Mouse (Mus musculus) heart, adult 11 months (tissue): ENCODE data around the gene Tmem11.
"Not testable (repeated sequence)": the region's sequence is repeated elsewhere in the genome, so short reads cannot be mapped to it uniquely, and the experiment has no call there.

Experiments used
- DNase-seq: peaks from one replicate; pipeline ENCODE4 v3.0.0; 2022

The Tmem11 gene

GRCm38 (mm10) chr11:60878675-60879294 is at the start of gene Tmem11:
TSS of gene Tmem11 (minus strand) at chr11:60879272.
- peak; percentile 100 for DNase-seq

GRCm38 (mm10) chr11:60927264-60927663 is 48.2 kb upstream of the Tmem11 start:
- DNase-seq: peak; percentile 99

- no peak for DNase-seq
These were observed 45.9 kb upstream of the Tmem11 start for GRCm38 (mm10) chr11:60924981-60925380.

- DNase-seq: no peak
These were observed 45.4 kb upstream of the Tmem11 start for GRCm38 (mm10) chr11:60924498-60924897.

- no peak for DNase-seq
These were observed 43.9 kb upstream of the Tmem11 start for GRCm38 (mm10) chr11:60922964-60923363.

- no peak for DNase-seq
These were observed 43.1 kb upstream of the Tmem11 start for GRCm38 (mm10) chr11:60922195-60922594.

- no peak for DNase-seq
These were observed 40.9 kb upstream of the Tmem11 start for GRCm38 (mm10) chr11:60920021-60920420.

- DNase-seq: peak; percentile 76
These were observed 36.1 kb upstream of the Tmem11 start for GRCm38 (mm10) chr11:60915201-60915600.

- DNase-seq: peak; percentile 74
These were observed 35.4 kb upstream of the Tmem11 start, which contains the start of gene Natd1 for GRCm38 (mm10) chr11:60914491-60914890. TSS of gene Natd1 (minus strand) at chr11:60914750.

GRCm38 (mm10) chr11:60913301-60914196 is 34.5 kb upstream of the Tmem11 start:
- peak; percentile 99 for DNase-seq

GRCm38 (mm10) chr11:60912525-60912973 is 33.5 kb upstream of the Tmem11 start:
- peak; percentile 89 for DNase-seq

- no peak for DNase-seq
These were observed 30.6 kb upstream of the Tmem11 start for GRCm38 (mm10) chr11:60909626-60910025.

GRCm38 (mm10) chr11:60908073-60908472 is 29.0 kb upstream of the Tmem11 start:
- no peak for DNase-seq

- peak; percentile 84 for DNase-seq
These were observed 27.4 kb upstream of the Tmem11 start for GRCm38 (mm10) chr11:60906449-60906848.

GRCm38 (mm10) chr11:60905407-60906120 is 26.5 kb upstream of the Tmem11 start:
- DNase-seq: peak; percentile 92

- peak; percentile 88 for DNase-seq
These were observed 24.6 kb upstream of the Tmem11 start for GRCm38 (mm10) chr11:60903661-60904061.

GRCm38 (mm10) chr11:60902486-60902885 is 23.4 kb upstream of the Tmem11 start:
- DNase-seq: peak; percentile 70

GRCm38 (mm10) chr11:60902001-60902400 is 22.9 kb upstream of the Tmem11 start:
- no peak for DNase-seq

GRCm38 (mm10) chr11:60895915-60896314 is 16.8 kb upstream of the Tmem11 start:
- no peak for DNase-seq

- no peak for DNase-seq
These were observed 11.7 kb upstream of the Tmem11 start for GRCm38 (mm10) chr11:60890744-60891143.

- no peak for DNase-seq
These were observed 11.2 kb upstream of the Tmem11 start for GRCm38 (mm10) chr11:60890286-60890685.

- no peak for DNase-seq
These were observed 10.8 kb upstream of the Tmem11 start for GRCm38 (mm10) chr11:60889861-60890260.

GRCm38 (mm10) chr11:60886986-60887385 is 7.9 kb upstream of the Tmem11 start:
- not testable (repeated sequence) for DNase-seq
